Mouse (Mus musculus) left cerebral cortex, postnatal 25 days (tissue): ENCODE data around the gene Sertad2. TPM values are rescaled to one million over a fixed set of nuclear protein-coding genes. Genes with fewer than 3 reads are reported as not detected.
A peak's percentile ranks its signal among the peaks of the same experiment; 100 is the strongest.

Source experiments
- DNase-seq, 2 experiments: peaks; one replicate each; pipeline ENCODE4 v3.0.0; 2022; ENCODE audit warnings: low spot score in 2 of 2, mixed read lengths in 1 of 2
- intact Hi-C: fragments of 180-260 bp; cut with DNase I; formaldehyde crosslinking; loops from one replicate; pipeline ENCODE4 v1.15.1; 2025
- total RNA-seq, 2 experiments: library from RNA; stranded (reverse); gene quantifications; 2 replicates each; pipeline ENCODE4 v1.2.3; 2021

Gene Sertad2
- total RNA-seq, 2 experiments from 2014 or later, result 19.2 to 26.7 TPM

DNA sequence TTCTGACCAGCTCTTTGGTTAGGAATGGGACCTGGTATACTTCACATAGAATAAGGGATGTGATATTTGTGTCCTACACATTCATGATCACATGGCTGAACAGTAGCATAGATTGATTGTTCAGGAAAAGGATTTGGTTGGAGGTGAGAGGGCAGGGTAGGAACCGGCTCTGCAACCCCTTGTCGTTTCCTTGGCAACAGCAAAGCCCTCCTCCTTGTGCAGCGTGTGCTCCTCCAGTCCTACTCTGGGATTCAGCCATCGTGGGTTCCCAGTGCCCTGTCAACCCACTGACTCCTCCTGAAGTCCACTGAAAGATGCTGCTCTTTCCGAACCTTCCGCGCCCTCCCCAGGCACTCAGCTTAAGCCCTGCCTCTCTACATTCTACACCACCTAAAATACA, 119.8 kb downstream of the Sertad2 start:
- intact Hi-C loops, result no loop called here
- DNase-seq, result no peak

DNA sequence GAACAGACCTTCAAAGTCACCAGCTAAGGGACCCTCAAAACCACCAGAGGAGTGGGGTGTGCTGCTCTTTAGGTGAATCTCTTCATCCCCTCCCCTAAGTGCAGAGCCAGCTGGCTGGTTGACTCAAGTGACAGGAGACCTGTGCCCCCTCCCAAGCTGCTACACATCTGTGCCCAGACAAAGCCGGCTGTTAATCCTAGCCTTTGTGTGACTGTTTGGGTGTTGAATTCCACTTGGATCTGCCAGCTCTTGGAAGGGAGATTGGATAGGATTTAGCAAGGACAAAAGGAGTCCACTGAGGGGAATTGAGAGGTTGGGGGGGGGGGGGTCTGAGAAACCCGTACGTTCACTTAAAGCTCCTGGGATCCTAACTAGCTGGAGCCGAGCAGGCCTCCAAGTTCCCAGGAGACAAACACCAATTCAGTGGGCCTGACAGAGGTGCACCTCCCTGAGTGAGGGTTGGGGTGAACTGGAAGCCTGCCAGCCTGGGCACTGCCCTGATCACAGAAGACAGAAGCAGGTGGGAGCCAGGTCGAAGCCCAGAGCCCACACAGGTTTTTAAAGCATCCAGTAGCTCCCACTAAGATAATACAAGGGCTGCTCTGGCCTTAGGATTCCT, 120.6 kb downstream of the Sertad2 start:
- DNase-seq, result no peak
- intact Hi-C loops, result no loop called here

DNA sequence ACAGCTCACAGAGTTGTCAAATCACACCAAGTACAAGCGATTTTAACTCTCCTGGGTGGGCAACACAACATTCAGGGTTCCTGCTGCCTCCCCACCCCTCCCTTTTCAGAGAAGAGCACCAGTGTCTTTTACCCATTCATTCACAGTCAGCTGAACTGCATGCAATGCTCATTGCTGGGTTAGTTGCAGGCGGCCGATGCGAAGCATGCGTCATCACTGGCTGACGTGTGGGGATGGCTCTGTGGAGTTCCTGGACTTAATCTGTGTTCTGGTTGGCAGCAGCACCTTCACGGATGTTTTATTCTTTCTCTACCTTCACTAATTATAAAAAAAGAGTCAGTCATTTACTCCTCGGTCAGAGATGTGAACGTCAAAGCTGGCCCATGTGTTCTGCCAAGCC, 121.8 kb downstream of the Sertad2 start:
- peak in 1 of 2 experiments; percentile 47 for DNase-seq
- intact Hi-C loops, result no loop called here

GRCm38 (mm10) chr11:20671789-20672392, 128.8 kb downstream of the Sertad2 start:
- DNase-seq, result no peak
- intact Hi-C loops, result no loop called here

DNA sequence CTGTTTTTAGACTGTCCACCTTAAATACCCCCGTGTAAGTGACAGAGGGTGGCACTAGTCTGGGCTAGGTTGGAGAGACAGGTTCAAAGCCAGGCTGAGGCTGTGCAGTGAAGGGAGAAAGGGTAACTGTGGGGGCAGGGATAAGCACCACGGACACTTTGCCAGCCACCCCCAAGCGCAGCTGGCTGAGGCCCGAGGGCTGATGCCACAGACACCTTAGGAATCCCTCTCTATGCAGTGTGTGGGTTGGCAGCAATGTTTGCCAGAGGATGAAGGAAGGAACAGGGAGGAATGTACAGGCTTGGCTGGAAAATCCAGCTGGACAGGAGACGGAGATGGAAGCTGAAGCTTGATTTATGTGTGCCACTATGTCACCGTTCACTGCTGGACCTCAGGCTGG, 129.5 kb downstream of the Sertad2 start:
- intact Hi-C loops, result no loop called here
- no peak for DNase-seq

DNA sequence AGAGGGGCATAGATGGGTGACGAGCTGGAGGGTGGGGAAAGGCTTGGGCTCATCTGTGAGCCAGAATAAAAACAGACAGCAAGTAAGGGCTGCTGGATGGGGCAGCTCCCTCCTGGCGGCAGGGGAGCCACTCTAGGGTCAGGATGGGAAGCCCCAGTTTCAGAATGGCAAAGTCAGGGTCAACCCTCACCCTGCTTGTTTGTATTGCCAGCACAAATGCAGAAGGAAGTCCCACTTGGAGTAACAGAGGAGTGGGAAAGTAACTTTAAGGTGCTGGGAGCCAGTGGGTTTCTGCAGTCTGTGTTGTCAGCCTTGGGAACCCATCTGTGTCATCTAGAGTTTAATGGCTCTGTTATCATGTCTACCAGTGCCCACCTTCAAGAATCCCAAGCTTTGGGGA, 136.3 kb downstream of the Sertad2 start:
- DNase-seq, result no peak
- intact Hi-C loops, result no loop called here

- DNase-seq, result no peak
- intact Hi-C loops, result loop anchor here (10.0 kb wide), 1 partner anchor 856 kb away; no protein-coding TSS in a partner anchor
Measured at GRCm38 (mm10) chr11:20680781-20681180, 137.7 kb downstream of the Sertad2 start.

- intact Hi-C loops, result loop anchor here (10.0 kb wide), 1 partner anchor 857 kb away; no protein-coding TSS in a partner anchor
- DNase-seq, result no peak
Measured at GRCm38 (mm10) chr11:20681679-20682078, 138.6 kb downstream of the Sertad2 start.

DNA sequence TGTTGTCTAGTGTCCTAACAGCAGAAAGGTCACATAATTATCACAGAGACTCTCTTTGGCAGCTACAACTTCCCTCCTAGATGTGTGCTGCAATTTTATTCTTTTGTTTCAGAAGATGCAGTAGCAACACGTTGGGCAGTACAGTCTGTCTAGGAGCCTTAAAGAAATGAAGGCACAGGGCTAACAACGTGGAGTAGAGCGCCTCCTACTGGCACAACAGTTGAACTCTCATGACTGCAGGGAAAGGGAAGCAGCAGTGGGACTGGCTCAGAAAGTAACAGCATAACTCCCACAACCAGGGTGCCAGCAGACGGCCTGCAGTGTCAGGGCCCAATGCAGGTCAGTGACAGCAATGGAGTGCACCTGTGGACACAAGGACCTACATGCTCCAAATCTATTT, 147.9 kb downstream of the Sertad2 start:
- intact Hi-C loops, result loop anchor here (2.0 kb wide), 1 partner anchor 244 kb away; no protein-coding TSS in a partner anchor
- DNase-seq, result peak; percentile 60 to 71

Other genes with a start within 250 kb of the Sertad2 start
- gene Slc1a4, start 210.5 kb upstream of the Sertad2 start, total RNA-seq, result 10 to 100 TPM; 39.3 to 43.2 TPM
- 10 to 100 TPM; 82.2 to 86.4 TPM for gene Aftph, start 198.3 kb downstream of the Sertad2 start, total RNA-seq